Mouse (Mus musculus): ENCODE measurements around the gene Clec2d. TPM values are rescaled to one million over a fixed set of nuclear protein-coding genes. Genes with fewer than 3 reads are reported as not detected.

Clec2d gene
- polyA plus RNA-seq, 1 experiment from 2014 or later: 0.13 TPM

GRCm38 (mm10) chr6:129232005-129232841, 51.8 kb downstream of the Clec2d start:
- H3K9me3 ChIP-seq: no peaks in the 10 kb centered on the region
- H3K4me2 ChIP-seq (replicated peaks): no peak overlapping the region
- H3K27me3 ChIP-seq: no peaks in the 10 kb centered on the region
- no peak overlapping the region for H3K27ac ChIP-seq
- no peaks in the 10 kb centered on the region for H3K4me1 ChIP-seq
- no peak overlapping the region for H3K9ac ChIP-seq
- no peak overlapping the region for H3K4me3 ChIP-seq
- ATAC-seq (ENCODE audit: insufficient number of reproducible peaks, insufficient read depth, low FRiP score, low TSS enrichment): no peak
- WGBS: 76% methylated on average over 5 of the region's 5 CpGs
- H3K36me3 ChIP-seq: no peaks in the 10 kb centered on the region

- Histone ChIP-seq H3K9ac (no peak overlapping the region), H3K27me3 (no peaks in the 10 kb centered on the region), H3K4me3 (no peak overlapping the region), H3K27ac (no peak overlapping the region), H3K9me3 (no peaks in the 10 kb centered on the region), H3K4me2 (replicated peaks) (no peak overlapping the region), H3K4me1 (no peaks in the 10 kb centered on the region), H3K36me3 (no peaks in the 10 kb centered on the region)
- no peak for ATAC-seq (ENCODE audit: insufficient number of reproducible peaks, insufficient read depth, low FRiP score, low TSS enrichment)
- 81% methylated on average over 9 of the region's 9 CpGs for WGBS
Measured at GRCm38 (mm10) chr6:129232842-129233205, 52.4 kb downstream of the Clec2d start.

DNA sequence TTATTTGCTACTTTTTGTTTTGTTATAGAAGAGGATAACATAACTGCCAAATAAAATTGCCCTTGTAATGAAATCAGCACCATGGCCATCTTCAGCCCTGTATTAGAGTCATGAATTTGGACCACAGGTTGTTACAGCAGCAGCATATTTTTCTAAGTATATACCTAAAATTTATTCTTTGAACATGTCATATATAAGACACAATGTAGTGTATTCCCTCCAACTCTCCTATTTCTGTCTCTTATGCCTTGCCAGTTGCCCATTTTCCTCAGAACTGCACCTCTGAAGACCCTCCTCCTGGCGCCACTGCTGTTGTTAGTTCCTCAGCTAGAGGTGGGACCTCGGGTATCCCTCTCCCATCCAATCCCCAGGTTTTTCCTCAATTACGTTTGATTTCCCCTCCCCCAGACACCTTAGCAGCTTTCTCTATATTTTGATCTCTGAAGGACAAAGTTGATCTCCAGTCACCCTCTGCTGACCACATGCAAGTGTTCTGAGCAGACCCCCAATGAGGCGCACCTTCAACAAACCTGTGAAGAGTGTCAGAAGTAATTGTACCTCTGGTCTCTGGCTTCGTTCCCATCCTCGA, 53.0 kb downstream of the Clec2d start:
- Histone ChIP-seq H3K4me2 (replicated peaks) (no peak overlapping the region), H3K4me3 (no peak overlapping the region), H3K27ac (no peak overlapping the region), H3K4me1 (no peaks in the 10 kb centered on the region), H3K9ac (no peak overlapping the region), H3K27me3 (no peaks in the 10 kb centered on the region), H3K36me3 (no peaks in the 10 kb centered on the region), H3K9me3 (no peaks in the 10 kb centered on the region)
- ATAC-seq (ENCODE audit: insufficient number of reproducible peaks, insufficient read depth, low FRiP score, low TSS enrichment): no peak
- 86% methylated on average over 6 of the region's 6 CpGs for WGBS

DNA sequence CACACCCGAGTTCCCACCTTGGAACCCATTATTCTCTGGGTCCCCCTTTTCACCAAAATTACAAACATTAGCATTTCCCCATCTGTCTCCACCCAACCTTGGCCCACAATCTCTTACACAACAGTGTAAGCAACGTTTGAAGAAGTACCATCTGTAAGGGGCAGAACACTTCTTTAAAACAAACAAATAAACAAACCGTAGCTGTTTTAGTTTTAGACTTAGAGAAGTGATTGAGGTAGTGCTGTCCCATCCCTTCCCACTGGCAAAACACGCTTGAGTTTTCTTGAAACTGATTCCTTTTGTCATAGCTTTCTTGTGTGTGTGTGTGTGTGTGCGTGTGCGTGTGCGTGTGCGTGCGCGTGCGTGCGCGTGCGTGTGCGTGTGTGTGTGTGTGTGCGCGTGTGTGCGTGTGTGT, 53.5 kb downstream of the Clec2d start:
- no peak overlapping the region for H3K9ac ChIP-seq
- no peak overlapping the region for H3K27ac ChIP-seq
- ATAC-seq (ENCODE audit: insufficient number of reproducible peaks, insufficient read depth, low FRiP score, low TSS enrichment): no peak
- no peaks in the 10 kb centered on the region for H3K9me3 ChIP-seq
- no peaks in the 10 kb centered on the region for H3K36me3 ChIP-seq
- no peaks in the 10 kb centered on the region for H3K27me3 ChIP-seq
- H3K4me3 ChIP-seq: no peak overlapping the region
- no peak overlapping the region for H3K4me2 ChIP-seq (replicated peaks)
- WGBS: 91% methylated on average over 17 of the region's 18 CpGs
- no peaks in the 10 kb centered on the region for H3K4me1 ChIP-seq

DNA sequence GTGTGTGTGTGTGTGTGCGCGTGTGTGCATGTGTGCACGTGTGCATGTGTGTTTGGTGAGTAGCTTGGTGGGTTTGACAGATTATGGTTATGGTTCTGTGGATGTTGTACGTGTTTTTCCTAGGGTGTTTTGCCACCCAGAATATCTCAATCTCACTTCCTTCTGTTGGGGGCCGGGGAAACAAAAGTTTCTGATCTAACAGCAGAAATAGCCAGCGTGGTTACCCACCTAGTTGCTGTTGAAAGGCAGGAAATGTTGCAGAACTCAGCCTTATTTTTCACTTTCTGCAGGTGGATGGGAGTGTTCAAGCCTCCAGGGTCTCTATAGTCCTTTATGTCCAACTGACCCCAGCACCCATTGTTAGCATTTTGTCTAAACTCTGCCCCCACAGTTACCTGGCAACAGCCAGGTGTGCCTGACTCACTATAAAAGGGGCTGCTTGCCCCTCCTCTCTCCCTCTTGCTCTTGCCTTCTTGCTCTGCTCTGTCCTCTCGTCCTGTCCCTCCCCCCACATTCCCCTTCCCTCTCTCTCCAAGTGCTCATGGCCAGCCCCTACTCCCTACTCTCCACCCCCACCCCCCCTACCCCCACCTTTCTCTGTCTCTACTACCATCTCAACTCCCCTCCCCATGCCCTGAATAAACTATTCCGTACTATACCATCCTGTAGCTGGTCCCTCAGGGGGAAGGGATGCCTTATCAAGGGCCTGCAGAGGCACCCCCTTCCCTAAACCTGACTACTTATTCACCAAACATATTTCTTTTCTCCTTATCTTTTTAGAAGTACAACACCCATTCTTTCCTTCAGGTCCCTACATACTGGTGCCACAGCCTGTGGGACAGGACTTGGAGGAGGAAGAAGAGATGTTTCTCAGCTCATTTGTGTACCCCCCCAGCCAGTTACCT, 54.3 kb downstream of the Clec2d start:
- H3K4me2 ChIP-seq (replicated peaks): no peak overlapping the region

DNA sequence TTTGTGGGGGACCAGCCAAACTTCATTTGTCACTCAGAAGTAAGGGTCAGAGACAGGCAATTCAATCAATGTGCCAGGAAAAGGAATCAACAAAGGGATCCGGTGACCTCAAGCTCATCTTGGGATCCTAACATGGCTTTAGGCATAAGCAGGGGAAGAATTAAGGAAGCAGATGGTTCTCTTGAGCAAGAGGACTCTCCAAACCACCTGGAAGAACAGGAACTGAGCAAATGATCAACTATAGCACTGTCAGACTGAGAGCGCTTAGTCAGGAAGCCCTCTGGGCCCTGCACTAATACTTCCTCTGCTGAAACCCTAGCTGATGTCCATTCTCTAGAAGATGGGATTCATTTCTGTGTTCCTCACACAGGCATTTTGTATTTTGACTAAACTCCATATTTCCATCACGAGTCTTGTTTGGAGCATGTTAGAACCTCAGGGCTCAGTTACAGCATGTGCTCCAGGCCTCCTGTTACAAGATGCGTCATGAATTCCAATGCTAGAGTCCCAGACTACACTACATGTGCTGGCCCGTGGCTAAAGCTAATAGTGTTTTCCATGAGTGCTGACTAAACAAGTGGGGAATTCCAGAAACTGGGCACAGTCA, 55.5 kb downstream of the Clec2d start:
- WGBS: 79% methylated on average over 5 of the region's 5 CpGs
- Histone ChIP-seq H3K27me3 (no peaks in the 10 kb centered on the region), H3K36me3 (no peaks in the 10 kb centered on the region), H3K9ac (no peak overlapping the region), H3K9me3 (no peaks in the 10 kb centered on the region), H3K4me1 (no peaks in the 10 kb centered on the region), H3K4me3 (no peak overlapping the region), H3K4me2 (replicated peaks) (no peak overlapping the region), H3K27ac (no peak overlapping the region)
- no peak for ATAC-seq (ENCODE audit: insufficient number of reproducible peaks, insufficient read depth, low FRiP score, low TSS enrichment)

More for the DNA sequence above, 54.3 kb downstream of the Clec2d start:
- no peaks in the 10 kb centered on the region for H3K9me3 ChIP-seq
- no peaks in the 10 kb centered on the region for H3K36me3 ChIP-seq
- ATAC-seq (ENCODE audit: insufficient number of reproducible peaks, insufficient read depth, low FRiP score, low TSS enrichment): no peak
- 76% methylated on average over 8 of the region's 8 CpGs for WGBS
- no peak overlapping the region for H3K9ac ChIP-seq
- H3K27me3 ChIP-seq: no peaks in the 10 kb centered on the region
- H3K4me3 ChIP-seq: no peak overlapping the region
- no peaks in the 10 kb centered on the region for H3K4me1 ChIP-seq
- no peak overlapping the region for H3K27ac ChIP-seq

Small RNA genes lying within 50 kb of the gene (microRNA-seq; reads per million reads assigned to microRNA genes)
- gene Gm27514: not detected

Other genes starting within 250 kb of the Clec2d start
- gene Clec2g, start 246.2 kb upstream of the Clec2d start, polyA plus RNA-seq (2016; fragmentation: Nextera tagmentation; extraction: Ambion mirVana): not detected in 2 replicates
- 0.49 TPM in 1 of 2 replicates, not detected in the other for gene Klrb1f, start 134.7 kb upstream of the Clec2d start, polyA plus RNA-seq (2016; fragmentation: Nextera tagmentation; extraction: Ambion mirVana)
- gene Clec2e, start 79.7 kb upstream of the Clec2d start, polyA plus RNA-seq (2016; fragmentation: Nextera tagmentation; extraction: Ambion mirVana): not detected in 2 replicates
- not detected in 2 replicates for gene Cd69, start 94.8 kb downstream of the Clec2d start, polyA plus RNA-seq (2016; fragmentation: Nextera tagmentation; extraction: Ambion mirVana)
- gene 4922502D21Rik, start 151.2 kb downstream of the Clec2d start, polyA plus RNA-seq (2016; fragmentation: Nextera tagmentation; extraction: Ambion mirVana): not detected in 2 replicates
- 0.37 and 0.95 TPM in 2 replicates for gene Clec12a, start 162.1 kb downstream of the Clec2d start, polyA plus RNA-seq (2016; fragmentation: Nextera tagmentation; extraction: Ambion mirVana)
- gene Clec12b, start 205.3 kb downstream of the Clec2d start, polyA plus RNA-seq (2016; fragmentation: Nextera tagmentation; extraction: Ambion mirVana): not detected in 2 replicates
- 5.0 and 6.0 TPM in 2 replicates for gene Clec1b, start 216.7 kb downstream of the Clec2d start, polyA plus RNA-seq (2016; fragmentation: Nextera tagmentation; extraction: Ambion mirVana)
- 0.13 and 0.14 TPM in 2 replicates for gene Clec9a, start 228.2 kb downstream of the Clec2d start, polyA plus RNA-seq (2016; fragmentation: Nextera tagmentation; extraction: Ambion mirVana)

Measured in embryonic facial prominence, embryonic 12.5 days (tissue).